Mouse (Mus musculus) liver, embryonic 11.5 days (tissue): ENCODE results near the gene Gm17087. TPM values are rescaled to one million over a fixed set of nuclear protein-coding genes. Genes with fewer than 3 reads are reported as not detected.

Source experiments
- ATAC-seq: fragments of 200-750 bp; cut with Nextera tagmentation; replicated peaks from 2 replicates; pipeline ENCODE4 v1.8.0; 2017; ENCODE audit warnings: moderate number of reproducible peaks, mild to moderate bottlenecking, moderate TSS enrichment, moderate library complexity; ENCODE audit not compliant: low FRiP score
- DNase-seq: peaks from one replicate; pipeline ENCODE4 v3.0.0-alpha.2; 2017; ENCODE audit warnings: low spot score
- H3K27ac ChIP-seq: fragments of 300-500 bp; sonication (generic); 2 replicates; pipeline ENCODE4 v1.5.1; 2014; ENCODE audit warnings: mild to moderate bottlenecking, low read depth, low read length, control low read depth
- H3K27me3 ChIP-seq: fragments of 300-500 bp; sonication (generic); replicated peaks from 2 replicates; pipeline ENCODE4 v1.6.1; 2014; ENCODE audit warnings: low read length, mixed read lengths; ENCODE audit not compliant: control insufficient read depth, insufficient read depth
- H3K36me3 ChIP-seq: fragments of 300-500 bp; sonication (generic); 2 replicates; pipeline ENCODE4 v1.6.1; 2014; ENCODE audit warnings: mild to moderate bottlenecking, low read length, moderate library complexity, mixed read lengths; ENCODE audit not compliant: control insufficient read depth, insufficient read depth
- H3K4me1 ChIP-seq: fragments of 300-500 bp; sonication (generic); replicated peaks from 2 replicates; pipeline ENCODE4 v1.6.1; 2014; ENCODE audit warnings: low read length, mixed read lengths; ENCODE audit not compliant: control insufficient read depth, insufficient read depth
- H3K4me2 ChIP-seq: fragments of 300-500 bp; sonication (generic); 2 replicates; pipeline ENCODE4 v1.6.1; 2014; ENCODE audit warnings: mild to moderate bottlenecking, control low read depth, moderate library complexity
- H3K4me3 ChIP-seq: fragments of 300-500 bp; sonication (generic); 2 replicates; pipeline ENCODE4 v1.5.1; 2014; ENCODE audit warnings: low read depth, low read length, control low read depth
- H3K9ac ChIP-seq: fragments of 300-500 bp; sonication (generic); 2 replicates; pipeline ENCODE4 v1.6.1; 2014; ENCODE audit warnings: low read depth, low read length, control low read depth
- H3K9me3 ChIP-seq: fragments of 300-500 bp; sonication (generic); 2 replicates; pipeline ENCODE4 v1.6.1; 2016; ENCODE audit warnings: low read length, inconsistent platforms, mixed read lengths; ENCODE audit not compliant: control insufficient read depth
- WGBS: fragments of 180-500 bp; shearing (Covaris S2); extraction: QIAGEN DNeasy Blood & Tissue Kit; methylation state at CpG from one replicate; pipeline ENCODE4 v1.1.7; 2014; 5-methylcytosine and 5-hydroxymethylcytosine counted together
- polyA plus RNA-seq: library from polyadenylated mRNA; unstranded; fragments of >200 nt; fragmentation: Nextera tagmentation; extraction: Ambion mirVana; gene quantifications from 2 replicates; pipeline ENCODE4 v1.2.1, GENCODE M21; 2014

Gm17087 gene
- polyA plus RNA-seq, 1 experiment from 2014 or later = not detected

DNA sequence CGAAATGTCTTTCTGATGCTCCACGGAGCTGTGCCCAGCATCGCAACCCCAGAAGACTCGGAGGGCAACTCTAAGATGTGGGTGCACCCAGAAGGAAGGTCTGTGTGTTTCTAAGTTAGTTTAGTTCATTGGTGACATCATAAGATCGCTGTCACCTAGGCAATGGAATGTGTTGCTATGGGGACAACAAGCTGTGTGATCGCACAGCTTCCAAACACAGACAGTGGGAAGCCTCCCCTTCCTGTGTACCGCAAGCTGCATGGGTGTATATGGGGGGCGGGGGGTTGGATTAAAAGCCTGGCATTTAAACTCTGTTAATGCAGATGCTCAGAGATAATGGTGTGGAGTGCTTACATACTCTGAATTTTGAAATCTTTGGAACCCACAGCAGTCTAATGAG, 14.8 kb upstream of the Gm17087 start:
- H3K4me1 ChIP-seq = no peaks in the 10 kb centered on the region
- H3K27me3 ChIP-seq = no peaks in the 10 kb centered on the region
- no peaks in the 10 kb centered on the region for H3K36me3 ChIP-seq
- 82% methylated on average over 8 of the region's 8 CpGs for WGBS
- H3K4me3 ChIP-seq = no peak overlapping the region
- H3K9me3 ChIP-seq = no peaks in the 10 kb centered on the region
- no peak overlapping the region for H3K4me2 ChIP-seq
- no peak overlapping the region for H3K9ac ChIP-seq
- H3K27ac ChIP-seq = no peak overlapping the region
- no peak for DNase-seq
- ATAC-seq = no peak

DNA sequence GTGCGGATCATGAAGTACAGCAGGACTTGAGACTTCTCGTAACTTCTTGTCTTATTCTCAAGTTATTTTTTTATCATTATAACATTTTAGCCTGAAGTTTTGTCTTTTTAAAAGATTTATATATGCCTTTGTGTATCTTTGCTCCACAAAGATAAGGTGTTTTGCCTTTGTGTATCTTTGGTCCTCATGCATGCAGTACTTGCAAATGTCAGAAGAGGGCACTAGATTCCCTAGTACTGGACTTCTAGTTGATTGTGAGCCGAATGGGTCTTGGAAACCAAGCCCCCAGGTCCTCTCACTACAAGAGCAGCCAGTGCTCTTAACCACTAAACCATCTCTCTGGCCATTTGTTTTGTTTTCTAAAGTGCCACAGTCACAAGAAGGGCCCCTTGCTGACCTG, 13.6 kb upstream of the Gm17087 start:
- H3K27me3 ChIP-seq = no peaks in the 10 kb centered on the region
- ATAC-seq = no peak
- no peaks in the 10 kb centered on the region for H3K36me3 ChIP-seq
- H3K9ac ChIP-seq = no peak overlapping the region
- H3K27ac ChIP-seq = no peak overlapping the region
- H3K9me3 ChIP-seq = no peaks in the 10 kb centered on the region
- H3K4me1 ChIP-seq = no peaks in the 10 kb centered on the region
- 69% methylated on average over 3 of the region's 3 CpGs for WGBS
- DNase-seq = no peak
- no peak overlapping the region for H3K4me3 ChIP-seq
- H3K4me2 ChIP-seq = no peak overlapping the region

GRCm38 (mm10) chr17:8573542-8574260, 7.0 kb upstream of the Gm17087 start:
- 56% methylated on average over 8 of the region's 8 CpGs for WGBS
- DNase-seq = no peak

DNA sequence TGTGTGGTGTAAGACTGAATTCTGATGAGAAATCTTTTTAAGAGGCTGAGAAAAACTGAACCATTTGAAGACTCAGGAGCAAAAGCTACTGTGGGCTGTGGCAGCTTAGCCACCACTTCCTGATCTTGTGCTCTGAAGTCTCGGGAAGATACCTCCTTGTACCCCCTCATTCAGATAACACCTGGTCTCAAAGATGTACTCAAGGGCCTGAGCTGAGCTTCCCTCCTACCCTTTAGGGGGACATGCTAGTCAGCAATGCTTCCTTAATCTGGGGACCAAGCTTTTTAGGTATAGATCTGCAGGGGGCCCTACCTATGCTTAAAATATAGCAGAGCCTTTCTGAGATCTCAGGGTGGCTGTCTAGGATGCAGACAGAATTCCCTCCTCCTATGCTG, 3.9 kb downstream of the Gm17087 start:
- no peak for DNase-seq
- H3K36me3 ChIP-seq = no peaks in the 10 kb centered on the region
- no peak overlapping the region for H3K9ac ChIP-seq
- no peak for ATAC-seq
- no peaks in the 10 kb centered on the region for H3K9me3 ChIP-seq
- no peaks in the 10 kb centered on the region for H3K27me3 ChIP-seq
- no peak overlapping the region for H3K4me2 ChIP-seq
- H3K4me3 ChIP-seq = no peak overlapping the region
- no peaks in the 10 kb centered on the region for H3K4me1 ChIP-seq
- no peak overlapping the region for H3K27ac ChIP-seq
- WGBS = 50% methylated on average over 1 of the region's 1 CpGs

More at GRCm38 (mm10) chr17:8573542-8574260, 7.0 kb upstream of the Gm17087 start:
- Histone ChIP-seq H3K9ac (no peak overlapping the region), H3K9me3 (no peaks in the 10 kb centered on the region), H3K4me1 (no peaks in the 10 kb centered on the region), H3K27me3 (no peaks in the 10 kb centered on the region), H3K36me3 (no peaks in the 10 kb centered on the region), H3K4me2 (no peak overlapping the region), H3K4me3 (no peak overlapping the region), H3K27ac (no peak overlapping the region)
- peak; percentile 79 for ATAC-seq

- Histone ChIP-seq H3K27ac (no peak overlapping the region), H3K4me2 (no peak overlapping the region), H3K4me1 (no peaks in the 10 kb centered on the region), H3K4me3 (no peak overlapping the region), H3K27me3 (no peaks in the 10 kb centered on the region), H3K9me3 (no peaks in the 10 kb centered on the region), H3K9ac (no peak overlapping the region), H3K36me3 (no peaks in the 10 kb centered on the region)
- ATAC-seq = no peak
- no peak for DNase-seq
- WGBS = 66% methylated on average over 14 of the region's 14 CpGs
Measured at GRCm38 (mm10) chr17:8562101-8562885, 4.5 kb downstream of the Gm17087 start.

- no peaks in the 10 kb centered on the region for H3K4me1 ChIP-seq
- no peak overlapping the region for H3K4me3 ChIP-seq
- H3K36me3 ChIP-seq = no peaks in the 10 kb centered on the region
- H3K9ac ChIP-seq = no peak overlapping the region
- no peak for ATAC-seq
- H3K9me3 ChIP-seq = no peaks in the 10 kb centered on the region
- no peak overlapping the region for H3K4me2 ChIP-seq
- no peak overlapping the region for H3K27ac ChIP-seq
- no peaks in the 10 kb centered on the region for H3K27me3 ChIP-seq
- DNase-seq = no peak
- WGBS = 76% methylated on average over 8 of the region's 8 CpGs
Measured at GRCm38 (mm10) chr17:8557926-8558325, 8.8 kb downstream of the Gm17087 start.

- Histone ChIP-seq H3K4me3 (no peak overlapping the region), H3K9ac (no peak overlapping the region), H3K36me3 (no peaks in the 10 kb centered on the region), H3K4me2 (no peak overlapping the region), H3K9me3 (no peaks in the 10 kb centered on the region), H3K4me1 (no peaks in the 10 kb centered on the region), H3K27ac (no peak overlapping the region), H3K27me3 (no peaks in the 10 kb centered on the region)
- WGBS = 82% methylated on average over 6 of the region's 6 CpGs
- ATAC-seq (no peak), DNase-seq (no peak)
Measured at GRCm38 (mm10) chr17:8556223-8556622, 10.5 kb downstream of the Gm17087 start.

DNA sequence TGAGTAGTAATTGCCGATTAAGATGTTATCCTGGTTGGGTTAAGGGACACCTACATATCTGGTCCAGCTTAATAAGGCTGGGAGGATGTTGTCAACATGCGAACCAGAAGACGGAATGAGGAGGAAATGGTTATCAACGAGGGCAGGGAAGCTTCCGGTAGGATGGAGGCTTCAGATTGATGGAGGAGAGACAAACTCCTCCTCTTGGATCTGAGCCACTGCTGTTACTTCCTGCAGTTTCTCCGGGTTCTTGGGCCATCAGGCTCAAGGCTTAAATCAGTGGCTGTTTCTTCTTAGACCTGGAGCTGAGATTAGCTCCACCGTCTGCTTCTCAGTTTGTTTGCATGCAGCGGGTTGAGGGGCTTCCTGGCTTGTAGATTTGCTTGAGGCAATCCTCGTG, 11.0 kb downstream of the Gm17087 start:
- H3K4me3 ChIP-seq = no peak overlapping the region
- no peaks in the 10 kb centered on the region for H3K27me3 ChIP-seq
- WGBS = 65% methylated on average over 9 of the region's 9 CpGs
- ATAC-seq = no peak
- no peak overlapping the region for H3K4me2 ChIP-seq
- no peaks in the 10 kb centered on the region for H3K4me1 ChIP-seq
- H3K27ac ChIP-seq = no peak overlapping the region
- H3K9ac ChIP-seq = no peak overlapping the region
- H3K36me3 ChIP-seq = no peaks in the 10 kb centered on the region
- no peak for DNase-seq
- no peaks in the 10 kb centered on the region for H3K9me3 ChIP-seq

GRCm38 (mm10) chr17:8554219-8554618, 12.5 kb downstream of the Gm17087 start:
- DNase-seq (no peak), ATAC-seq (no peak)
- no peaks in the 10 kb centered on the region for H3K9me3 ChIP-seq
- H3K27ac ChIP-seq = no peak overlapping the region
- H3K4me1 ChIP-seq = no peaks in the 10 kb centered on the region
- 78% methylated on average over 6 of the region's 6 CpGs for WGBS
- H3K27me3 ChIP-seq = no peaks in the 10 kb centered on the region
- no peak overlapping the region for H3K4me2 ChIP-seq
- no peaks in the 10 kb centered on the region for H3K36me3 ChIP-seq
- no peak overlapping the region for H3K4me3 ChIP-seq
- no peak overlapping the region for H3K9ac ChIP-seq
